In genomic region chr8:8907478-8908165, GRCm38 (mm10) we compare ENCODE assay signal across 23 mouse cellular contexts.
A peak's percentile ranks its signal among the peaks of the same experiment; 100 is the strongest.
DNase-seq lines count a peak whose midpoint lies in the region; ATAC-seq and TF ChIP-seq lines count a peak whose summit lies in the region.
"Had no signal": no experiment of that assay in that cellular context is flagged by ENCODE, and none has a peak within 500 bp of the region (broad histone marks: within the 10 kb centered on the region; RNA-seq: fewer than 3 reads in every experiment).

No protein-coding gene starts in this region.

- H3K27me3 ChIP-seq in forebrain, postnatal 0 days (ENCODE audit: insufficient read depth, low read length): no peaks in the 10 kb centered on the region
- no peaks in the 10 kb centered on the region for H3K27me3 ChIP-seq in forebrain, embryonic 15.5 days
- H3K27me3 ChIP-seq in lung, embryonic 14.5 days (ENCODE audit: insufficient read depth, low read length): no peaks in the 10 kb centered on the region
- H3K27me3 ChIP-seq: heart, embryonic 13.5 days; limb, embryonic 13.5 days; megakaryocyte, embryonic 14.5 days; neural tube, embryonic 13.5 days; Patski had no signal

- no peak for TF ChIP-seq CTCF in forebrain, postnatal 0 days (IDR thresholded peaks at IDR 0.05; ENCODE audit: low read depth)
- no peak for TF ChIP-seq CTCF in lung, embryonic 14.5 days (IDR thresholded peaks at IDR 0.05; ENCODE audit: low read depth)

- no peak overlapping the region for H3K4me3 ChIP-seq in forebrain, postnatal 0 days (ENCODE audit: low read depth, low read length)
- no peak overlapping the region for H3K4me3 ChIP-seq in forebrain, embryonic 15.5 days
- no peak overlapping the region for H3K4me3 ChIP-seq in lung, embryonic 14.5 days (ENCODE audit: low read depth, low read length)
- H3K4me3 ChIP-seq: heart, adult 2 months; heart, embryonic 13.5 days; limb, embryonic 13.5 days; megakaryocyte, embryonic 14.5 days; neural tube, embryonic 13.5 days had no signal

- 0 out of 2 replicates have a peak overlapping the region, but pooled peaks have one; percentile 11 for H3K9ac ChIP-seq in forebrain, postnatal 0 days
- H3K9ac ChIP-seq in forebrain, embryonic 15.5 days (replicated peaks): no peak overlapping the region
- H3K9ac ChIP-seq in lung, embryonic 14.5 days: no peak overlapping the region
- H3K9ac ChIP-seq: heart, embryonic 13.5 days; limb, embryonic 13.5 days; neural tube, embryonic 13.5 days had no signal

- H3K4me2 ChIP-seq in forebrain, postnatal 0 days (ENCODE audit: low read depth): peak overlapping the region; percentile 10; the same call in 1 of the 2 replicates
- no peak overlapping the region for H3K4me2 ChIP-seq in forebrain, embryonic 15.5 days (replicated peaks)
- no peak overlapping the region for H3K4me2 ChIP-seq in lung, embryonic 14.5 days
- H3K4me2 ChIP-seq: heart, embryonic 13.5 days; limb, embryonic 13.5 days; liver, embryonic 11.5 days; neural tube, embryonic 13.5 days had no signal

- 23% methylated on average over 7 of the region's 7 CpGs for WGBS in forebrain, postnatal 0 days
- 31% methylated on average over 7 of the region's 7 CpGs for WGBS in forebrain, embryonic 15.5 days
- 60% methylated on average over 7 of the region's 7 CpGs for WGBS in lung, embryonic 14.5 days

- 0 out of 2 replicates have a peak, but pooled peaks cover 4% of the 10 kb centered on the region for H3K4me1 ChIP-seq in forebrain, postnatal 0 days (ENCODE audit: insufficient read depth)
- H3K4me1 ChIP-seq in forebrain, embryonic 15.5 days: peaks cover 10% of the 10 kb centered on the region
- H3K4me1 ChIP-seq in lung, embryonic 14.5 days (ENCODE audit: insufficient read depth): no peaks in the 10 kb centered on the region
- H3K4me1 ChIP-seq: megakaryocyte, embryonic 14.5 days; neural tube, embryonic 13.5 days had no signal

- peak; percentile 89 for ATAC-seq in forebrain, postnatal 0 days
- ATAC-seq in forebrain, embryonic 15.5 days (replicated peaks): no peak; the same call in 1 of the 2 replicates
- ATAC-seq in lung, embryonic 14.5 days (ENCODE audit: insufficient read depth): no peak
- ATAC-seq: intestine, postnatal 0 days; Patski had no signal

- H3K9me3 ChIP-seq in forebrain, postnatal 0 days (ENCODE audit: low read length): no peaks in the 10 kb centered on the region
- no peaks in the 10 kb centered on the region for H3K9me3 ChIP-seq in forebrain, embryonic 15.5 days
- H3K9me3 ChIP-seq in lung, embryonic 14.5 days (ENCODE audit: low read depth, low read length): no peaks in the 10 kb centered on the region
- H3K9me3 ChIP-seq: G1E; heart, embryonic 13.5 days; limb, embryonic 13.5 days; neural tube, embryonic 13.5 days had no signal

- H3K36me3 ChIP-seq in forebrain, postnatal 0 days (ENCODE audit: insufficient read depth): no peaks in the 10 kb centered on the region
- H3K36me3 ChIP-seq in forebrain, embryonic 15.5 days: no peaks in the 10 kb centered on the region
- H3K36me3 ChIP-seq in lung, embryonic 14.5 days (ENCODE audit: insufficient read depth): no peaks in the 10 kb centered on the region
- H3K36me3 ChIP-seq: G1E; heart, embryonic 13.5 days; limb, embryonic 13.5 days; neural tube, embryonic 13.5 days had no signal

- peak; percentile 53 for DNase-seq in cerebellum, postnatal 14 days
- DNase-seq in cerebellum, adult 8-10 months: no peak
- peak; percentile 74 for DNase-seq in forebrain, postnatal 0 days
- DNase-seq in lung, embryonic 14.5 days: peak; percentile 32
- DNase-seq in lung, postnatal 14 days: no peak
- DNase-seq in Muller cell, postnatal 12 days (ENCODE audit: inconsistent ontology term): peak; percentile 33
- DNase-seq: adrenal gland, postnatal 10 days; cerebellum, adult 11 months; heart, adult 2 months; kidney, adult 9 months; kidney, postnatal 10 days; layer of hippocampus, adult 9-11 months; lung, postnatal 4 days; thymus, postnatal 4 days had no signal

- H3K27ac ChIP-seq in forebrain, postnatal 0 days (ENCODE audit: low read depth, low read length): 0 out of 2 replicates have a peak overlapping the region, but pooled peaks have one; percentile 30
- H3K27ac ChIP-seq in forebrain, embryonic 15.5 days (replicated peaks): no peak overlapping the region
- no peak overlapping the region for H3K27ac ChIP-seq in lung, embryonic 14.5 days (ENCODE audit: low read depth)
- H3K27ac ChIP-seq: heart, adult 2 months; heart, embryonic 13.5 days; limb, embryonic 13.5 days; neural tube, embryonic 13.5 days had no signal

Comparison
In these comparisons a context has a peak if more than half of its experiments do, and no peak if none do; other contexts are left out.
1. DNase-seq: peak in cerebellum, postnatal 14 days (2 of 2), forebrain, postnatal 0 days (single experiment), lung, embryonic 14.5 days (single experiment) and Muller cell, postnatal 12 days (single experiment); none in cerebellum, adult 8-10 months (single experiment) and lung, postnatal 14 days (single experiment).